Mouse (Mus musculus) spleen, adult 2 months (tissue): Measurements from ENCODE around the gene Zfp821. TPM values are rescaled to one million over a fixed set of nuclear protein-coding genes. Genes with fewer than 3 reads are reported as not detected.

Experiments
- DNase-seq, 2 experiments: peaks; one replicate each; pipeline versions ENCODE4 v3.0.0 to v3.0.0-alpha.2; 2012 to 2021; ENCODE audit warnings: low spot score in 2 of 2, low read depth in 1 of 2
- H3K27ac ChIP-seq: fragments of 200-500 bp; 2 replicates; pipeline ENCODE4 v1.5.1; 2012; ENCODE audit warnings: low read length, inconsistent platforms; ENCODE audit not compliant: insufficient read depth
- H3K27me3 ChIP-seq: fragments of 200-500 bp; 2 replicates; pipeline ENCODE4 v1.6.1; 2012; ENCODE audit warnings: mild to moderate bottlenecking, moderate library complexity, low read length, inconsistent platforms; ENCODE audit not compliant: control insufficient read depth, insufficient read depth
- H3K36me3 ChIP-seq: fragments of 200-500 bp; 2 replicates; pipeline ENCODE4 v1.6.1; 2012; ENCODE audit warnings: mild to moderate bottlenecking, low read length, inconsistent platforms; ENCODE audit not compliant: control insufficient read depth, insufficient read depth
- H3K4me1 ChIP-seq: fragments of 200-500 bp; 2 replicates; pipeline ENCODE4 v1.6.1; 2011; ENCODE audit warnings: inconsistent platforms; ENCODE audit not compliant: control insufficient read depth, insufficient read depth, insufficient read length
- H3K4me3 ChIP-seq: fragments of 200-500 bp; 2 replicates; pipeline ENCODE4 v1.5.1; 2011; ENCODE audit warnings: mild to moderate bottlenecking, inconsistent platforms; ENCODE audit not compliant: insufficient read depth, insufficient read length; ENCODE audit errors: extremely low read depth
- CTCF ChIP-seq: fragments of 200-500 bp; IDR thresholded peaks from 2 replicates; pipeline ENCODE4 v1.5.1; 2011; ENCODE audit warnings: mild to moderate bottlenecking, inconsistent platforms; ENCODE audit not compliant: insufficient read depth, insufficient read length, insufficient replicate concordance; ENCODE audit errors: extremely low read depth
- POLR2A ChIP-seq: fragments of 200-500 bp; IDR thresholded peaks from 2 replicates; pipeline ENCODE4 v1.6.1; 2011; ENCODE audit warnings: low read depth, low read length, inconsistent platforms
- WGBS: fragments of 180-500 bp; shearing (Covaris S2); methylation state at CpG from one replicate; pipeline ENCODE4 v1.1.7; 2018; 5-methylcytosine and 5-hydroxymethylcytosine counted together
- polyA plus RNA-seq: library from polyadenylated mRNA; depleted of rRNA; stranded (reverse); fragments of >200 nt; gene quantifications from 2 replicates; pipeline ENCODE4 v1.2.3, GENCODE M21; 2012

The Zfp821 gene
- polyA plus RNA-seq, 1 experiment = 5.1 TPM

DNA sequence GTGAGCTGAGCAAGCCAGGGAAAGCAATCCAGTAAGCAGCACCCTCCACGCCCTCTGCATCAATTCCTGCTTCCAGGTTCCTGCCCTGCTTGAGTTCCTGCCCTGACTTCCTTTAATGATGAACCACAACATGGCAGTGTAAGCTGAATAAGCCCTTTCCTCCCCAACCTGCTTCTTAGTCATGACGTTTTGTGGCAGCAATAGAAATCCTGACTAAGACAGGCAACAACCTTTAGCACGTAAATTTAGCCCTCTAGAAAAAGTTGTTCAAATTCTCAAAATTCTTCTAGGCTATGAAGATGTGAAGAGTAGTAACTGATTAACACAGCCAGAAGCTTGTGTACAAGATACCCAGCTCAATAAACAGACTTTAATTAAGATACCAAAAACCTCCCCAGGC is 23.8 kb upstream of the Zfp821 start:
- 75% methylated on average over 3 of the region's 3 CpGs for WGBS
- TF ChIP-seq POLR2A = no peak
- no peak for TF ChIP-seq CTCF
- DNase-seq = no peak
- Histone ChIP-seq H3K27me3 (no peaks in the 10 kb centered on the region), H3K36me3 (peaks cover 44% of the 10 kb centered on the region), H3K27ac (no peak overlapping the region), H3K4me3 (no peak overlapping the region), H3K4me1 (no peaks in the 10 kb centered on the region)

DNA sequence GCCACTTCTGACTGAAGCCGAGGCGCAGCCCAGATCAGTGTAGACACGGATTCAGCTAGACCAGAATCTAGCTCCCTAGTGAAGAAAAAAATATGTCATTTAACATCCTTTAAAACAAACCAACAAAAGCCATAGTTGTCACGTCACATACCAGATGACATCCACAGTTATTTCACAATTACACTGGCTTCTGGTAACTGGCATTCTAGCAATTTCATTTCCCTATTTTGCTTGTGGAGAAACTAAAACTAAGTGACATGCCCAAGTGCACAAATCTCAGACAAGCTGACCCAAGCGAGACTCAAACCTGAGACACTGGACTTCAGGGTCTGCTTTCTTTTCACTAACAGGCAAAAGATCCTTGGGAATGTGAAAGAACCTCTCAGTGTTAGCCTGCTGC is 23.2 kb upstream of the Zfp821 start:
- peaks cover 41% of the 10 kb centered on the region for H3K36me3 ChIP-seq
- DNase-seq = no peak
- no peaks in the 10 kb centered on the region for H3K27me3 ChIP-seq
- peaks cover 1% of the 10 kb centered on the region; the same call in 1 of the 2 replicates for H3K4me1 ChIP-seq
- WGBS = 72% methylated on average over 5 of the region's 5 CpGs
- TF ChIP-seq CTCF = no peak
- no peak for TF ChIP-seq POLR2A
- no peak overlapping the region for H3K27ac ChIP-seq
- H3K4me3 ChIP-seq = no peak overlapping the region

DNA sequence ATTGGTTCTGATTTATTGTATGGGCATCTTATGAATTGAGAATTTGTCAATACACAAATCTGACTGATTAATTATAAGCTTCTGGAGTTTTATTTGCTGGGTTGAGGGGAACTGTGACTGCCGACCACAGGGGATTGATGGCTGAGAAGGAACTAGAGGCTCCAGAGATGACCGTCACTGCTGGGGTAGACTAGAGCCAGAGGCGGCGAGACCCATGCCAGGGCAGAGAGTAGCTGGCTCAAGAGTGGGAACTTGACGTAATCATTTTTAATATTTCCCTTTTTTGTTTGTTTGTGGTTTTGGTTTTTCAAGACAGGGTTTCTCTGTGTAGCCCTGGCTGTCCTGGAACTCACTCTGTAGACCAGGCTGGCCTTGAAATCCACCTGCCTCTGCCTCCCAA is 18.1 kb upstream of the Zfp821 start:
- Histone ChIP-seq H3K4me3 (no peak overlapping the region), H3K27me3 (no peaks in the 10 kb centered on the region), H3K4me1 (peaks cover 9% of the 10 kb centered on the region; the same call in 1 of the 2 replicates), H3K27ac (no peak overlapping the region), H3K36me3 (peaks cover 8% of the 10 kb centered on the region)
- WGBS = 75% methylated on average over 5 of the region's 5 CpGs
- TF ChIP-seq POLR2A (no peak), CTCF (no peak)
- DNase-seq = no peak

DNA sequence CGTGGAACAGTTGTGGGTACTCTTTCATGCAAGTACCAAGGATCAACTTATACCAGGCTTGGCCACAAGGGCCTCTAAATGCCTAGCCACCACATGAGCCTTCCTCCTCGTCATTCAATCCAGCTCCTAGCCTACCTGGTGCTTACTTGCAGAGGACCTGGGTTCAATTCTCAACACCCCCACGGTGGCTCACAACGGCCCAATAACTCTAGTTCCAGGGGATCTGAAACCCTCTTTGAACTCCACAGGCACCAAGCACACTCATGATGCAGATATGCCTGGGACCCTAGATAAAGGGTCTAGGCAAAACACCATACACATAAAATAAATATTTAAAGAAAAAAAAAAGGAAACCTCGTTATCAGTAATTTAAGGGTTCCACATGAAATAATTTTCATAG is 13.6 kb upstream of the Zfp821 start:
- WGBS = 39% methylated on average over 5 of the region's 5 CpGs
- H3K27ac ChIP-seq = no peak overlapping the region
- no peaks in the 10 kb centered on the region for H3K36me3 ChIP-seq
- no peak for DNase-seq
- TF ChIP-seq CTCF (0 out of 2 replicates have a peak, but pooled peaks have one; percentile 2), POLR2A (no peak)
- peaks cover 12% of the 10 kb centered on the region; the same call in 1 of the 2 replicates for H3K4me1 ChIP-seq
- H3K27me3 ChIP-seq = no peaks in the 10 kb centered on the region
- no peak overlapping the region for H3K4me3 ChIP-seq

DNA sequence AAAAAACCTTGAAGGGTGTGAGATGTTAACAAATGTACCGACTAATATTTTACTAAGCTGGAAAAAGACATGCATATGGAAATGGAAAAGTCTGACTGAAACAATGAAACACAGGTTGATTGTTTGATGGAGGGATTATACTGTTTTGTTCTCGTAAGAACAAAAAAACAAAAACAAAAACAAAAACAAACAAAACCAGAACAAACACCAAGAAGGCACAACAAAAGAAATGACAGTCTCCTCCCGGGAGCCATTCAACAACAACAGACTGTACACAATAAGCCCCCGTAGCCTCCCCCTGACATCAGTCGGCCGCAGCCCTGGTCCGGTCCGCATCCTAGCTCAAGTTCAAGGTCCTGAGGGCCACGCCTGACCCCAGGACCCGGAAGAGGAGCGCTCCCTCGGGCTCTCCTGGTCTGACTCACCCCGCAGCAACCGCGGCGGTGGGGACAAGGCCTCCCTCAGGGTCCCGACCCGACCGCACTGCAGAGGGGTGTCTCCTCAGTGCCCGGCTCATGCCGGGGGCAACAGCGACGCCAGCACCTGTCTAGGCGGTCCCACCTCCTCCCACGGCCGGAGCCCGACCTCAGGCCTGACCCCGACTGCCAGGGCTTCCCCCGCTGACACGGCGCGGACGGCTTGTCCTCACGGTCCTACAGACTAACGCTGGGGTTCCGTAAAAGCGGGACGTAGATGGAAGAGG is 12.8 kb upstream of the Zfp821 start:
- Histone ChIP-seq H3K27me3 (no peaks in the 10 kb centered on the region), H3K27ac (peak overlapping the region; percentile 88), H3K4me1 (peaks cover 10% of the 10 kb centered on the region; the same call in 1 of the 2 replicates), H3K36me3 (no peaks in the 10 kb centered on the region), H3K4me3 (peak overlapping the region; percentile 98)
- DNase-seq = no peak
- TF ChIP-seq POLR2A (no peak), CTCF (no peak)
- under 1% methylated on average over 38 of the region's 38 CpGs for WGBS

DNA sequence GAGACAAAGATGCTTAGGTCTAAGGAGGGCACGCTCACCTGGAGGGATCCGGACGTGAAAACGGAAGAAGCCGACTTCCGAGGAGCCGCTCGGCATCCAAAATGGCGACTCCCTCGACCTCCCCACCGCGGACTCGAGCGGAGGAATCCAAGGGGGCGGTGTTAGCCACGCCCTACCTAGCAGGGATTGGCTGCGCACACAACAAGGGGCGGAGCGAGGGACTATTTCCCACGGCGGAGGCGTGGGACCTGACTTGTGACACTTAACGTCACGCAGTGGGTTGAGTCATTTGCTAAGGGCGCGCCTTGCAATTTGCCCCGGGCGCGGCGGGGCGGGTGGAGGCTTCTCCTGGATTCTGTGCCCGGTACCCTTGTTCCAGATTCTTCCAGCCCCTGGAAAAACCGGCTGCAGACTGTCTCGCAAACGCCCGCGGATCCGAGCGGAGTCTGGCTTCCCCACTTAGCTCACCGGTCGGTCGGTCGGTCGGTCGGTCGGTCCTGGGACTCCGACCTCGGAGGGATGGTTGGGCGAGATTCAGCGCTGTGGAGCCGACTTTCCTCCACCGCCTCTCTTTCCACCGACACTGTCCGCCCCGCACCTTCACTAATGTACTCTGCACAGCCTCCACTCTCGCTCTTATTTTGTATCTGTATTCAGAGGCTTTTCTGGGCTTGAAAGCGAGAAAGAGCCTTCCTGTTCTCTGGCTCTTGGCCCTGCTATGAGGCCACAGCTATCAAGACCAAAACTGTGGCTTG is 12.0 kb upstream of the Zfp821 start, which contains the start of gene Ist1:
Gene Ist1 (minus strand): TSS at position 115 of the 755 bp plus-strand sequence.
- H3K27ac ChIP-seq = peak within 1 kb of the TSS; percentile 88
- under 1% methylated on average over 57 of the region's 57 CpGs for WGBS
- peak; percentile 97 to 98 for DNase-seq
- TF ChIP-seq CTCF (no peak), POLR2A (peak; percentile 65)
- no peaks in the 10 kb centered on the region for H3K27me3 ChIP-seq
- peaks cover 10% of the 10 kb centered on the region; the same call in 1 of the 2 replicates for H3K4me1 ChIP-seq
- no peaks in the 10 kb centered on the region for H3K36me3 ChIP-seq
- H3K4me3 ChIP-seq = peak within 1 kb of the TSS; percentile 98
